Mouse (Mus musculus): Measurements from ENCODE around the gene Syf2. TPM values are rescaled to one million over a fixed set of nuclear protein-coding genes. Genes with fewer than 3 reads are reported as not detected.

Syf2 gene
- polyA plus RNA-seq, 1 experiment: 19.2 TPM

DNA sequence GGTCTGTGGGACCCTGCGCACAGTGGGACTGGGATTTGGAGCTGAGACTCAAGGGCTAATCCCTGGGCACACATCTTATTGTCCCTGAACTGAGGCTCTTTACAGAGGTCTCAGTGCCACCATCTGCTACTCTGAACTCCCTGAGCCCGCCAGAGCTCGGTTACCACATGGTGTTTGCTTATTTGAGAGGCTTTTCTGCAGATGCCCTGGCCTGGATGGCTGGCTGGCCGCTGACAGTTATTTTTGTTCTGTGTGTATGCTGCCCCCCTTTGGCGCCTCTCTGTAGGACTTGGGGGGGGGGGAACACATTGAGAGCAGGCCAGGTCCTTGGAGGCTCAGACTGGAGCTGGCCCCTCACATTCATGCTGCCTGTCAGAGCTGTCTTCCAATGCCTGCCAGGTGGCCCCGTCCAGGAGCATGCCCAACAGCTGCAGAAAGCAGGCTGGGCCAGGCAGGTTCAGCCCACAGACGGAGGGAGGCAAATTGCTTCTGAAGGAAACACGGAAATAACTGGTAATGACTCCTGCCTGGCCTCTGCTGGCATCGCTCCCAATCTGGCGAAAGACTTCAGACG lies 19.9 kb downstream of the Syf2 start:
- TF ChIP-seq CTCF (IDR thresholded peaks at IDR 0.05; ENCODE audit: extremely low read depth, insufficient read depth, insufficient read length, insufficient replicate concordance) (no peak), POLR2A (IDR thresholded peaks at IDR 0.05; ENCODE audit: low read depth, low read length) (no peak)
- no peaks in the 10 kb centered on the region for H3K27me3 ChIP-seq (ENCODE audit: control insufficient read depth, insufficient read depth, low read length)
- no peak for DNase-seq (ENCODE audit: low read depth in 1 of 2, low spot score in 2 of 2)
- no peaks in the 10 kb centered on the region; the same call in 1 of the 2 replicates for H3K4me1 ChIP-seq (ENCODE audit: control insufficient read depth, insufficient read depth, insufficient read length)
- no peak overlapping the region for H3K4me3 ChIP-seq (ENCODE audit: extremely low read depth, insufficient read depth, insufficient read length)
- H3K36me3 ChIP-seq (ENCODE audit: control insufficient read depth, insufficient read depth, low read length): no peaks in the 10 kb centered on the region
- 23% methylated on average over 11 of the region's 11 CpGs for WGBS
- H3K27ac ChIP-seq (ENCODE audit: insufficient read depth, low read length): no peak overlapping the region

- Histone ChIP-seq H3K27me3 (ENCODE audit: control insufficient read depth, insufficient read depth, low read length) (no peaks in the 10 kb centered on the region), H3K4me1 (ENCODE audit: control insufficient read depth, insufficient read depth, insufficient read length) (no peaks in the 10 kb centered on the region; the same call in 1 of the 2 replicates), H3K27ac (ENCODE audit: insufficient read depth, low read length) (no peak overlapping the region), H3K4me3 (ENCODE audit: extremely low read depth, insufficient read depth, insufficient read length) (no peak overlapping the region), H3K36me3 (ENCODE audit: control insufficient read depth, insufficient read depth, low read length) (no peaks in the 10 kb centered on the region)
- DNase-seq (ENCODE audit: low read depth in 1 of 2, low spot score in 2 of 2): no peak
- 58% methylated on average over 15 of the region's 15 CpGs for WGBS
- TF ChIP-seq POLR2A (IDR thresholded peaks at IDR 0.05; ENCODE audit: low read depth, low read length) (no peak), CTCF (IDR thresholded peaks at IDR 0.05; ENCODE audit: extremely low read depth, insufficient read depth, insufficient read length, insufficient replicate concordance) (no peak)
These were observed 23.8 kb downstream of the Syf2 start for GRCm38 (mm10) chr4:134954461-134954860.

DNA sequence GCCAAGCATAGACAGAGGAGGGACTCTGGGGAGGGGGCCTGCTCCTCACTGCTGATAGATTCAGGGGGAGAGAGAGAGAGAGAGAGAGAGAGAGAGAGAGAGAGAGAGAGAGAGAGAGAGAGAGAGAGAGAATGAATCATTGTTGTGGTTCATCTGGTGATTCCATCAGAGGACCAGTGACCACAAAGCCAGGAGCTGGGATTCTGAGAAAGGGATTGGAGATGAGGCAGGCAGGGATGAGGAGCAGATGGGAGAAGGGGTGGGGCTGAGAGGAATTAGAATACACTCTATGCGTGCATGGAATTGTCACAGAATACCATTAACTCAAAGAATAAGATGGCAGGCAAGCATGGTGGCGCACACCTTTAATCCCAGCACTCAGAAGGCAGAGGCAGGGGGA lies 24.5 kb downstream of the Syf2 start:
- Histone ChIP-seq H3K4me1 (ENCODE audit: control insufficient read depth, insufficient read depth, insufficient read length) (no peaks in the 10 kb centered on the region; the same call in 1 of the 2 replicates), H3K36me3 (ENCODE audit: control insufficient read depth, insufficient read depth, low read length) (no peaks in the 10 kb centered on the region), H3K4me3 (ENCODE audit: extremely low read depth, insufficient read depth, insufficient read length) (no peak overlapping the region), H3K27me3 (ENCODE audit: control insufficient read depth, insufficient read depth, low read length) (no peaks in the 10 kb centered on the region), H3K27ac (ENCODE audit: insufficient read depth, low read length) (no peak overlapping the region)
- TF ChIP-seq CTCF (IDR thresholded peaks at IDR 0.05; ENCODE audit: extremely low read depth, insufficient read depth, insufficient read length, insufficient replicate concordance) (no peak), POLR2A (IDR thresholded peaks at IDR 0.05; ENCODE audit: low read depth, low read length) (no peak)
- no peak for DNase-seq (ENCODE audit: low read depth in 1 of 2, low spot score in 2 of 2)
- 91% methylated on average over 2 of the region's 2 CpGs for WGBS

GRCm38 (mm10) chr4:134955845-134956244 lies 25.1 kb downstream of the Syf2 start:
- no peak overlapping the region for H3K27ac ChIP-seq (ENCODE audit: insufficient read depth, low read length)
- no peak overlapping the region for H3K4me3 ChIP-seq (ENCODE audit: extremely low read depth, insufficient read depth, insufficient read length)
- no peak for DNase-seq (ENCODE audit: low read depth in 1 of 2, low spot score in 2 of 2)
- no peaks in the 10 kb centered on the region for H3K36me3 ChIP-seq (ENCODE audit: control insufficient read depth, insufficient read depth, low read length)
- H3K27me3 ChIP-seq (ENCODE audit: control insufficient read depth, insufficient read depth, low read length): no peaks in the 10 kb centered on the region
- 33% methylated on average over 3 of the region's 3 CpGs for WGBS
- TF ChIP-seq POLR2A (IDR thresholded peaks at IDR 0.05; ENCODE audit: low read depth, low read length) (no peak), CTCF (IDR thresholded peaks at IDR 0.05; ENCODE audit: extremely low read depth, insufficient read depth, insufficient read length, insufficient replicate concordance) (no peak)
- H3K4me1 ChIP-seq (ENCODE audit: control insufficient read depth, insufficient read depth, insufficient read length): no peaks in the 10 kb centered on the region; the same call in 1 of the 2 replicates

DNA sequence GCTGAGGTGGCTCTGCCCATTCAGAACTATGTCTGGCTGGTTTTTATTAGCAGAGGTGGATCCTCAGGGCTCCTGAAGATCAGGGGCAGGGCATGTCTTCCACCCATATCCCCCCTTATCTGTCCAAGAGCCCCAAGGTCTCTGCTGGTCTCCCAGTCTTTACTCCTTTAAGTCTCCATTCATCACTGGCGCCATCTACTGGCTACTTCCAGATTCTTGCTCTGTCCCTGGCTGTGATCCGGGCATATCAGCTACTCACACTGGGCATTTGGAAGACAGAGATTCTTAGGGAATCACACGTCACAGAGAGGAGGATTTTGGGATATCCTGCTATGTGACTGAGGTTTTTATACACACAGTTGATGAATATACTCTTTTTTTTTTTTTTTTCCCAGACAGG lies 25.6 kb downstream of the Syf2 start:
- Histone ChIP-seq H3K4me3 (ENCODE audit: extremely low read depth, insufficient read depth, insufficient read length) (no peak overlapping the region), H3K4me1 (ENCODE audit: control insufficient read depth, insufficient read depth, insufficient read length) (no peaks in the 10 kb centered on the region; the same call in 1 of the 2 replicates), H3K36me3 (ENCODE audit: control insufficient read depth, insufficient read depth, low read length) (no peaks in the 10 kb centered on the region), H3K27me3 (ENCODE audit: control insufficient read depth, insufficient read depth, low read length) (no peaks in the 10 kb centered on the region), H3K27ac (ENCODE audit: insufficient read depth, low read length) (no peak overlapping the region)
- TF ChIP-seq POLR2A (IDR thresholded peaks at IDR 0.05; ENCODE audit: low read depth, low read length) (no peak), CTCF (IDR thresholded peaks at IDR 0.05; ENCODE audit: extremely low read depth, insufficient read depth, insufficient read length, insufficient replicate concordance) (peak; percentile 36; the same call in 1 of the 2 replicates)
- DNase-seq (ENCODE audit: low read depth in 1 of 2, low spot score in 2 of 2): peak in 1 of 2 experiments; percentile 63
- WGBS: 18% methylated on average over 3 of the region's 3 CpGs

DNA sequence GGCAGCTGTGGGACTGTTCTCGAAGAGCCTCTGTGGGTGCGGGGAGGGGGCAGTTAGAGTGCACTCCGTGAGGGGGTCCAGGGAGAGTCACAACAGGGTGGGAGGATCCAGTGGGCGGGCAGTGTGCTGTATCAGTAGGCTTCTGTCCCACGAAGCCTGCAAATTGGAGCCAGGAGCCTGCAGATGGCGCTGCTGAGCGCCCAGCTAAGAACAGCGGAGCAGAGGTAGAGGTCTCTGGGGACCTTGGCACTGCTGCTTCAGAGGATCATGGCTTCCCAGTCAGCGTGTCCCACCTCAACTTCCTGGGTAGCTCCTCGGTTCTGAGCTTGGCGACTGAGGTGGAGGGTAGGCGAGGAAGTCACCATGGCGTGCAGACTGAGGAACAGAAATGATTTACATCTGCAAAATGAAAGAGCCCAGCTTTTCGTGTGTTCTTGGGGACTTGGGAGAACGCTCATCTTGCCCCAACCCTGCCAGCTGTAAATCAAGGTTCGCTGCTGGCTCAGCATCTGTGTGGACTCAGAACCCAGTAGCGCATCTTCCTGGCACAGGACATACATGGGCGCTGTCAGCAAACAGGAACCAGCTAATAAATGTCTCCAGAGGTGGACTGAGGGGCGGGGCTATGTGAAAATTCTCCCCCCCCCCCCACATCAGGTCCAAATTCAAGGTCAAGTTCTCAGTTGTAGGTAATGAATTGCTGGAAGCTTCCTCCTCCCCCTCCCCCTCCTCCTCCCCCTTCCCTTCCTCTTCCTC lies 32.5 kb downstream of the Syf2 start:
- Histone ChIP-seq H3K4me1 (ENCODE audit: control insufficient read depth, insufficient read depth, insufficient read length) (peaks cover 5% of the 10 kb centered on the region; the same call in 1 of the 2 replicates), H3K27me3 (ENCODE audit: control insufficient read depth, insufficient read depth, low read length) (no peaks in the 10 kb centered on the region), H3K4me3 (ENCODE audit: extremely low read depth, insufficient read depth, insufficient read length) (peak overlapping the region; percentile 47), H3K27ac (ENCODE audit: insufficient read depth, low read length) (no peak overlapping the region), H3K36me3 (ENCODE audit: control insufficient read depth, insufficient read depth, low read length) (no peaks in the 10 kb centered on the region)
- TF ChIP-seq POLR2A (IDR thresholded peaks at IDR 0.05; ENCODE audit: low read depth, low read length) (no peak), CTCF (IDR thresholded peaks at IDR 0.05; ENCODE audit: extremely low read depth, insufficient read depth, insufficient read length, insufficient replicate concordance) (peak; percentile 70; the same call in 1 of the 2 replicates)
- DNase-seq (ENCODE audit: low read depth in 1 of 2, low spot score in 2 of 2): peak; percentile 23 to 46
- 11% methylated on average over 19 of the region's 19 CpGs for WGBS
